Mouse (Mus musculus) heart, adult 11 months (tissue): Measurements from ENCODE around the gene Sgo1.

ENCODE experiments used
- DNase-seq: peaks from one replicate; pipeline ENCODE4 v3.0.0; 2022

The Sgo1 gene

GRCm38 (mm10) chr17:53643360-53643759, 45.8 kb downstream of the Sgo1 start:
- peak; percentile 85 for DNase-seq

DNA sequence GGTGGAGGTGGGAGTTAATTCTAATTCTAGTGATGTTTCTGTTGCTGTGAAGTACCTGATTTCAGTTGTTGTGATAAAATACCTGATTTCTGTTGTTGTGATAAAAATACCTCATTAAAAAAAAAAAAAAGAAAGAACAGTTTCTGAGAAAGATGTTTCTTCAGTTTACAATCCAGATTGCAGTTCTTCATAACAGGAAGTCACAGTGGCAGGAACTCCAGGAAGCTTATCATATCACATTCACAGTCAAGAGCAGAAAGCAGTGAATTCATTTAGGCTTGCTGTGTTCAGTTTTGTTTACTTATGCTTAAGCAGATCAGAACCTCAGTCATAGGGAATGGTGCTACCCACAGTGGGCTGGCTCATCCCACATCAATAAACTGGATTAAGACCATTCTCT, 57.8 kb downstream of the Sgo1 start:
- no peak for DNase-seq

DNA sequence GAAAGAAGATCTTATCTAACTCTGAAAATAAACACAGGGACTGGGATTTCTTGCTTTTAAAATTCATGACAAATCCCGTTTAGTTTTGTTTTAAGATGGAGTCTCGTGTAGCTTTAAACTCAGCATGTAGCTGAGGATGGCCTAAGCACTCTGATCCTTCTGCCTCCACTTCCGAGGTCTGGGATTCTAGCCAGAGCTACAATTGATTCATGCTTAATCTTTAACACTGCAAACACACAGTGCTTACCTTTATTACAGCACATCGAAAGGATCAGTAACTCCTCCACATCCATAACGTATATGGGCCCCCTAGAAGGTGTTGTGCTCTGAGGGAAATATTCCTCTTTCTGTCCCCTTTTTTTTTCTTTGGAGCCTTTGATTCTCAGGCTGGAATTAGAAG, 61.0 kb downstream of the Sgo1 start:
- no peak for DNase-seq

DNA sequence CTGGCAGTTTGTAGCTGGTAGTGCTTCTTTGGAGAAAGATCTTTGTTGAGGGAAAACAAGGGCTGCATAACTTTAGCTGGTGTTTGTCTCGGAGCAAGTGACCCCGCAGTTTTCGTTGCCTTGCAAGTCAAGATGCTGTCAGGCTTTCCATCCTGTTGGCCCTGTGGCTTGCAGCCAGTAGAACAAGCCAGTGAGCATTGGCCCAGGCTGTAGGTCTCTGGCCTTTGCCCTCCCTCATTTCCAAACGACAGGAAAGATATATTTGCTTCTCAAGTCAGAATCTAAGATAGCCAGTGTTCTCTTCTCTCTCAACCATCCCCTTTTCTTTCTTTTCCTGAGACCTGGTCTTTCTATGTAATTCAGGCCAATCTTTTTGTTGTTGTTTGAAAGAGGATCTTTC, 61.6 kb downstream of the Sgo1 start:
- peak; percentile 90 for DNase-seq

DNA sequence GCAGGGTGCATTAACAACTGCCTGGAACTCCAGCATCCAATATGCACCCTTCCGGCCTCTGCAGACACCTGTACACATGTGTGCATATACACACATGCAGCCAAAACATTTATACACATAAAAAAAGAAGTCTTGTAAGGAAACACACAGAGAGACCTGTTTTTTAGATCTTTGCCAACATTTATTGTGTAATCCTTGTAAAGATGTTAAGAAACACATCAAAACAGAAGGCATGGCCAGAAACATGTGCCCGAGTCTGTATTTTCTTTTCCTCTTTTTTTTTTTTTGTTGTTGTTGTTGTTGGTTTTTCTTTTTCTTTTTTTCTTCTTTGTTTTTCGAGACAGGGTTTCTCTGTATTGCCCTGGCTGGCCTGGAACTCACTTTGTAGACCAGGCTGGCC, 63.0 kb downstream of the Sgo1 start:
- DNase-seq: no peak
